Mouse (Mus musculus) liver, embryonic 15.5 days (tissue): ENCODE data around the gene Mthfd1l. TPM values are rescaled to one million over a fixed set of nuclear protein-coding genes. Genes with fewer than 3 reads are reported as not detected.

ENCODE experiments used
- polyA plus RNA-seq: library from polyadenylated mRNA; unstranded; fragments of >200 nt; fragmentation: Nextera tagmentation; extraction: Ambion mirVana; gene quantifications from 2 replicates; pipeline ENCODE4 v1.2.1, GENCODE M21; 2015

The Mthfd1l gene
- polyA plus RNA-seq, 1 experiment from 2014 or later, result 18.9 TPM

Other genes starting within 250 kb of the Mthfd1l start
- gene Plekhg1, start 232.8 kb upstream of the Mthfd1l start, polyA plus RNA-seq, result 1.0 and 1.7 TPM in 2 replicates